Mouse (Mus musculus): ENCODE data around the gene Satb2. TPM values are rescaled to one million over a fixed set of nuclear protein-coding genes. Genes with fewer than 3 reads are reported as not detected.

Gene Satb2
- polyA plus RNA-seq, 1 experiment: 0.15 TPM

DNA sequence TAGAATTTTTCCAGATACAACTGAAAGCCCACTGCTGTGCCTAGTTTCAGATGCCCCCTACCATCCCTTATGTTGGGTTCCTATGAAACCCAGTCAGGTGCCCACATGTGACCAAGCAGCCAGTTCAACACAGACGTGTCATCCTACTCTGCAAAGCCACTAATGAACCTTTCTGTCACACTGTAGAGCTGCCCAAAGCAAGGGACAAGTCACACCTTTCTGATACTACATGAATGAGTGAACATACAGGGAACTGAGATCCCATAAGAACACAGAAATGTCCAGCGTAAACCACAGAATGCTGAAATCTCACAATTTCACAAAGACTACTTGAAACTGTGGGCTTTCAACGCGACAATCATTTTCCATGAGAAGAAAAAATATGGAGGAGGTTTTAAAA lies 39.0 kb downstream of the Satb2 start:
- no peaks in the 10 kb centered on the region for H3K9me3 ChIP-seq
- H3K27me3 ChIP-seq (replicated peaks): no peaks in the 10 kb centered on the region
- no peaks in the 10 kb centered on the region for H3K36me3 ChIP-seq (replicated peaks; ENCODE audit: low read length)
- TF ChIP-seq GATA1 (IDR thresholded peaks at IDR 0.05; ENCODE audit: borderline replicate concordance, low read length): no peak
- no peak for TF ChIP-seq FLI1 (IDR thresholded peaks at IDR 0.05; ENCODE audit: low read length)
- no peak overlapping the region for H3K4me3 ChIP-seq (replicated peaks)
- no peaks in the 10 kb centered on the region for H3K4me1 ChIP-seq

DNA sequence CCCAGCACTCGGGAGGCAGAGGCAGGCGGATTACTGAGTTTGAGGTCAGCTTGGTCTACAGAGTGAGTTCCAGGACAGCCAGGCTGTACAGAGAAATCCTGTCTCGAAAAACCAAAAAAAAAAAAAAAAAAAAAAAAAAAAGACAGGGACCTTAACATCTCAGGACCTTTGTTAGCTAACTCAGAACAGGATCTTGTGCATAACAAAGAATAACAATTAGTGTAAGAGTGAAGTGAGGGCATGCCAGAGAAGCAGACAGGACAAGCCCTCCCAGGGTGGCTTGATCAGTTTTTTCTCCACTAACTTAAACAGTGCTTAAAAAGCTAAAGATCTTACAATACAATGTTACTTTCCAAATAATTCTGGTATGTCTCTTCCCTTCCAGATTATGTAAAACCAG lies 40.0 kb downstream of the Satb2 start:
- Histone ChIP-seq H3K27me3 (replicated peaks) (no peaks in the 10 kb centered on the region), H3K9me3 (no peaks in the 10 kb centered on the region), H3K4me1 (no peaks in the 10 kb centered on the region)

DNA sequence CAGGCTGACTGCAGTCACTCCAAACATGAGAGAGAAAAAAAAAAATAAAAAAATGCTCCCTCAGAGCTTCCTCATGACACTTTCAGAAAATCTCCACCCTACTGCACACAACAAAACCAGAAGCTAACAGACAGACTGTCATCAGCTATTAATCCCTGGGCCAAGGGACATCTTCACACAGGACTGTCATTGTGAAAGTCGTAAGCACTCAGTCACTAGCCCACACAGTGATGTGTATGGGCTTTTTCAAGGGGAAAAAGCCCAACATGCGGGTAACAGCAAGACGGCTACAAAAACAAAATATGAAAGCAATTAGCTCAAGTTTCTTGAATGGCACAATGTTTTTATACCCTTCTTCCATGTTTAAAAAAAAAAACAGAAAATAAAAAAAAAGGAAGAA lies 41.9 kb downstream of the Satb2 start:
- H3K9me3 ChIP-seq: no peaks in the 10 kb centered on the region
- H3K4me3 ChIP-seq (replicated peaks): no peak overlapping the region
- no peaks in the 10 kb centered on the region for H3K27me3 ChIP-seq (replicated peaks)
- TF ChIP-seq FLI1 (IDR thresholded peaks at IDR 0.05; ENCODE audit: low read length): no peak
- TF ChIP-seq GATA1 (IDR thresholded peaks at IDR 0.05; ENCODE audit: borderline replicate concordance, low read length): no peak
- no peaks in the 10 kb centered on the region for H3K4me1 ChIP-seq
- no peaks in the 10 kb centered on the region for H3K36me3 ChIP-seq (replicated peaks; ENCODE audit: low read length)

More for the DNA sequence above, 40.0 kb downstream of the Satb2 start:
- TF ChIP-seq GATA1 (IDR thresholded peaks at IDR 0.05; ENCODE audit: borderline replicate concordance, low read length) (no peak), FLI1 (IDR thresholded peaks at IDR 0.05; ENCODE audit: low read length) (no peak)
- no peaks in the 10 kb centered on the region for H3K36me3 ChIP-seq (replicated peaks; ENCODE audit: low read length)
- no peak overlapping the region for H3K4me3 ChIP-seq (replicated peaks)

GRCm38 (mm10) chr1:56933821-56934220 lies 44.6 kb downstream of the Satb2 start:
- TF ChIP-seq GATA1 (IDR thresholded peaks at IDR 0.05; ENCODE audit: borderline replicate concordance, low read length): no peak
- TF ChIP-seq FLI1 (IDR thresholded peaks at IDR 0.05; ENCODE audit: low read length): no peak
- Histone ChIP-seq H3K4me1 (no peaks in the 10 kb centered on the region), H3K4me3 (replicated peaks) (no peak overlapping the region), H3K27me3 (replicated peaks) (no peaks in the 10 kb centered on the region), H3K36me3 (replicated peaks; ENCODE audit: low read length) (no peaks in the 10 kb centered on the region), H3K9me3 (peaks cover 3% of the 10 kb centered on the region; the same call in 1 of the 2 replicates)

- Histone ChIP-seq H3K27me3 (replicated peaks) (no peaks in the 10 kb centered on the region), H3K4me3 (replicated peaks) (no peak overlapping the region), H3K4me1 (no peaks in the 10 kb centered on the region), H3K36me3 (replicated peaks; ENCODE audit: low read length) (no peaks in the 10 kb centered on the region), H3K9me3 (peaks cover 8% of the 10 kb centered on the region; the same call in 1 of the 2 replicates)
- TF ChIP-seq FLI1 (IDR thresholded peaks at IDR 0.05; ENCODE audit: low read length): no peak
- no peak for TF ChIP-seq GATA1 (IDR thresholded peaks at IDR 0.05; ENCODE audit: borderline replicate concordance, low read length)
Observed at GRCm38 (mm10) chr1:56930096-56930495, 48.4 kb downstream of the Satb2 start.

- no peaks in the 10 kb centered on the region for H3K4me1 ChIP-seq
- H3K9me3 ChIP-seq: peaks cover 8% of the 10 kb centered on the region; the same call in 1 of the 2 replicates
- no peaks in the 10 kb centered on the region for H3K36me3 ChIP-seq (replicated peaks; ENCODE audit: low read length)
- no peaks in the 10 kb centered on the region for H3K27me3 ChIP-seq (replicated peaks)
- no peak for TF ChIP-seq FLI1 (IDR thresholded peaks at IDR 0.05; ENCODE audit: low read length)
- TF ChIP-seq GATA1 (IDR thresholded peaks at IDR 0.05; ENCODE audit: borderline replicate concordance, low read length): no peak
- H3K4me3 ChIP-seq (replicated peaks): no peak overlapping the region
Observed at GRCm38 (mm10) chr1:56928731-56929130, 49.7 kb downstream of the Satb2 start.

- no peaks in the 10 kb centered on the region for H3K4me1 ChIP-seq
- no peak for TF ChIP-seq FLI1 (IDR thresholded peaks at IDR 0.05; ENCODE audit: low read length)
- TF ChIP-seq GATA1 (IDR thresholded peaks at IDR 0.05; ENCODE audit: borderline replicate concordance, low read length): no peak
- H3K36me3 ChIP-seq (replicated peaks; ENCODE audit: low read length): no peaks in the 10 kb centered on the region
- H3K9me3 ChIP-seq: no peaks in the 10 kb centered on the region; the same call in 1 of the 2 replicates
- H3K4me3 ChIP-seq (replicated peaks): no peak overlapping the region
- H3K27me3 ChIP-seq (replicated peaks): no peaks in the 10 kb centered on the region
Observed at GRCm38 (mm10) chr1:56920472-56920871, 58.0 kb downstream of the Satb2 start.

DNA sequence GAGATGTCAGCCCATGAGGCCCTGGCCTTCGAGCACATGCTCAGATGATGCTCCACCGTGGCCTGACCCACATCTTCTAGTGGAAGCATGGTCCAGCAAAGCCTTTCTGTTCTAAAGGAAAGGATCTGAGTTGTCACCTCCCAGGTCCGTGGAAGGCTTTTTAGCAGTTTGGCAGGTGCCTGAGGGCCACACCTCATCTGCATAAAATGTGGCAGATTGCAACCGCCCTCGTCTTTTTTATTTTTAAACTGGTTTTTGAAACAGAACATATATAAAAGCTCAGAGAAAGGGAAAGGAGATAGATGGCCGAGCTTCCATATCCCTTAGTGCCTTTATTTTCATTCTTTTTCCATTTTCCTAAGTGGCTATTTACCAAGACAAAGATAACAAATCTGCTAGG lies 64.2 kb downstream of the Satb2 start:
- Histone ChIP-seq H3K27me3 (replicated peaks) (no peaks in the 10 kb centered on the region), H3K4me1 (no peaks in the 10 kb centered on the region), H3K9me3 (no peaks in the 10 kb centered on the region; the same call in 1 of the 2 replicates), H3K36me3 (replicated peaks; ENCODE audit: low read length) (no peaks in the 10 kb centered on the region), H3K4me3 (replicated peaks) (no peak overlapping the region)
- TF ChIP-seq FLI1 (IDR thresholded peaks at IDR 0.05; ENCODE audit: low read length) (no peak), GATA1 (IDR thresholded peaks at IDR 0.05; ENCODE audit: borderline replicate concordance, low read length) (no peak)

GRCm38 (mm10) chr1:56900706-56901287 lies 77.7 kb downstream of the Satb2 start:
- Histone ChIP-seq H3K4me3 (replicated peaks) (no peak overlapping the region), H3K27me3 (replicated peaks) (no peaks in the 10 kb centered on the region), H3K4me1 (no peaks in the 10 kb centered on the region), H3K36me3 (replicated peaks; ENCODE audit: low read length) (no peaks in the 10 kb centered on the region), H3K9me3 (no peaks in the 10 kb centered on the region)
- TF ChIP-seq FLI1 (IDR thresholded peaks at IDR 0.05; ENCODE audit: low read length) (no peak), GATA1 (IDR thresholded peaks at IDR 0.05; ENCODE audit: borderline replicate concordance, low read length) (no peak)

DNA sequence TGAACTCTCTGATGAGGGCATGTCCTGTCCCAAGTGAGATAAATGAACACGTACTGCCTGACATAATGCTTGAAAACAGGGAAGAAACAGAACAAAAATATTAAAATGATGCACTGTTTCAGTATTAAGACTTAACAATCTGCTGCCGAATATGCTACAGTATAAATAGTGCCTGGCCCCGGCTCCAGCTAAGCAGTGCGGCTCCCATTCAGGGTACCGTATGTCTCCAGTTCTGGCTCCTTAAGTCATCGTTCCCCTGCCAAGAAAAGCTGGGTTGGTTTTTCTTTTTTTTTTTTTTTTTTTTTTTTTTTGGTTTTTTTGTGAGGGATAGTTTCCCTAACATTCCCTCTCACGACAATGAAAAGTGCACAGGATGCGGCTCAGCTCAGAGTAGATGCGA lies 78.3 kb downstream of the Satb2 start:
- Histone ChIP-seq H3K4me1 (no peaks in the 10 kb centered on the region), H3K27me3 (replicated peaks) (no peaks in the 10 kb centered on the region), H3K9me3 (no peaks in the 10 kb centered on the region), H3K4me3 (replicated peaks) (no peak overlapping the region), H3K36me3 (replicated peaks; ENCODE audit: low read length) (no peaks in the 10 kb centered on the region)
- TF ChIP-seq FLI1 (IDR thresholded peaks at IDR 0.05; ENCODE audit: low read length): no peak
- no peak for TF ChIP-seq GATA1 (IDR thresholded peaks at IDR 0.05; ENCODE audit: borderline replicate concordance, low read length)

Measured in megakaryocyte, embryonic 14.5 days (primary cell).